Mouse (Mus musculus): ENCODE results near the gene Gm43552.

DNA sequence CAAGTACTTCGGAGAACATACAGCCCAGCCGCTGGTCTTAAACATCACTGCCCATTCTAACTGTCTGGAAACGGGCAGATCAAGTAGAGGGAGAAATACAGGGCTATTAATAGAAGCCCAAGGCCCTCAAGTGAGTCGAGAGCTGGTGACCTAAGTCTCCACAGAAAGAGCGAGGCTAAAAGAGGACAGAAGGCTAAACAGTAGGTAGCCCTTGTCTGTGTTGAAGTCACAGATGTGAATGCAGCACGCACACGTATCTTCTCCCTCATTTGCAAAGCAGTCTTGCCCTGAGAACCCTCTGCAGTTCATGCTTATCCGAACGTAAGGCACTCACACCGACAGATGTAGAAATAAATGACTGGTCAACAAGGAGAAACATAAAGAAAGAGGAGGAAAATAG lies 5.3 kb downstream of the Gm43552 start:
- TF ChIP-seq CTCF (IDR thresholded peaks at IDR 0.05; ENCODE audit: low read depth) (no peak), EP300 (IDR thresholded peaks at IDR 0.05; ENCODE audit: low read depth) (no peak)
